Mouse (Mus musculus) hindbrain, embryonic 14.5 days (tissue): ENCODE results near the gene Ptch1. TPM values are rescaled to one million over a fixed set of nuclear protein-coding genes. Genes with fewer than 3 reads are reported as not detected.

Experiments
- ATAC-seq: fragments of 200-750 bp; cut with Nextera tagmentation; 2 replicates; pipeline ENCODE4 v1.8.0; 2017; ENCODE audit warnings: moderate number of reproducible peaks, mild to moderate bottlenecking, moderate TSS enrichment, moderate library complexity; ENCODE audit not compliant: low FRiP score
- DNase-seq: peaks from one replicate; pipeline ENCODE4 v3.0.0-alpha.2; 2015; ENCODE audit warnings: low spot score
- H3K27ac ChIP-seq: fragments of 300-500 bp; sonication (generic); 2 replicates; pipeline ENCODE4 v1.5.1; 2014; ENCODE audit warnings: mild to moderate bottlenecking, moderate library complexity
- H3K27me3 ChIP-seq: fragments of 300-500 bp; sonication (generic); 2 replicates; pipeline ENCODE4 v1.6.1; 2014; ENCODE audit warnings: mild to moderate bottlenecking, low read length, mixed read lengths; ENCODE audit not compliant: control insufficient read depth, insufficient read depth
- H3K36me3 ChIP-seq: fragments of 300-500 bp; sonication (generic); replicated peaks from 2 replicates; pipeline ENCODE4 v1.6.1; 2014; ENCODE audit not compliant: control insufficient read depth, insufficient read depth
- H3K4me1 ChIP-seq: fragments of 300-500 bp; sonication (generic); replicated peaks from 2 replicates; pipeline ENCODE4 v1.6.1; 2014; ENCODE audit warnings: antibody characterized with exemption, low read length, mixed read lengths; ENCODE audit not compliant: control insufficient read depth, insufficient read depth
- H3K4me2 ChIP-seq: fragments of 300-500 bp; sonication (generic); replicated peaks from 2 replicates; pipeline ENCODE4 v1.6.1; 2014; ENCODE audit warnings: mild to moderate bottlenecking, moderate library complexity
- H3K4me3 ChIP-seq: fragments of 300-500 bp; sonication (generic); replicated peaks from 2 replicates; pipeline ENCODE4 v1.5.1; 2014; ENCODE audit warnings: mild to moderate bottlenecking, low read length
- H3K9ac ChIP-seq: fragments of 300-500 bp; sonication (generic); 2 replicates; pipeline ENCODE4 v1.6.1; 2014
- H3K9me3 ChIP-seq: fragments of 300-500 bp; sonication (generic); 2 replicates; pipeline ENCODE4 v1.6.1; 2016; ENCODE audit warnings: low read length; ENCODE audit not compliant: control insufficient read depth
- WGBS: fragments of 180-500 bp; shearing (Covaris S2); extraction: QIAGEN DNeasy Blood & Tissue Kit; methylation state at CpG from one replicate; pipeline ENCODE4 v1.1.7; 2014; 5-methylcytosine and 5-hydroxymethylcytosine counted together
- polyA plus RNA-seq: library from polyadenylated mRNA; unstranded; fragments of >200 nt; fragmentation: Nextera tagmentation; extraction: Ambion mirVana; gene quantifications from 2 replicates; pipeline ENCODE4 v1.2.1, GENCODE M21; 2014

The Ptch1 gene
- polyA plus RNA-seq: 22.7 and 24.2 TPM in 2 replicates

DNA sequence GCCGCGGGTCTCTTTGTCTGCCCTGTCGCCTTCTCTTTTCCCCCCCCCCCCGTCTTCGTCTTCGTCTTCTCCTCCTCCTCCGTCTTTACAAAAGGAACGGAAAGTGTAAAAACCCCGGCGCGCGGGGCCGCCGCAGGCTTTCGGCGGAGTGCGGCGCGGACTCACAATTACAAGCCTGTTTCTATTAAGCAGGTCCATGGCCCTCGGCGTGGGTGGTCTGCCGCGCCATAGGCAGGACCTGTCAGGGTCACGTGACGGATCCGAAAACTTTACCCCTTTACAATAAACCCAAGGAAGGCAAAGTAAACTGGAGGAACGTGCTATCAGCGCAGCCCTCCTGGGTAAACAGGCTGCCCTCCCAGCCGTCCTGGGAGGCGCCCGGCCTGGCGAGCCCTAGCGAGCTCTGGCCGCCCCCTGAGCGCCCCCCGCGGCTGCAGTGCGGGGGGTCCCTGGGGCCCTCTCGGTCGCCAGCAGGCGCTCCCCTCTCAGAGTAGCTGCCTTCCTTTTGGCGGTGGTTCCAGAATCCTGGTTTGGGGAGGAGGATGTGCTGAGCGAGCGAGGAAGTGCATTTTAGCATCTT lies at the start of gene Ptch1:
Gene Ptch1, minus strand, starts transcription at position 343 of the 580 bp plus-strand sequence.
- Histone ChIP-seq H3K27me3 (peaks cover 62% of the 10 kb centered on the region), H3K4me2 (peak within 1 kb of the TSS; percentile 73), H3K36me3 (no peaks in the 10 kb centered on the region), H3K9me3 (no peaks in the 10 kb centered on the region), H3K9ac (peak within 1 kb of the TSS; percentile 92), H3K27ac (peak within 1 kb of the TSS; percentile 88), H3K4me3 (peak within 1 kb of the TSS; percentile 75), H3K4me1 (peaks cover 39% of the 10 kb centered on the region; the same call in 1 of the 2 replicates)
- ATAC-seq (peak; percentile 68), DNase-seq (peak; percentile 66)
- under 1% methylated on average over 43 of the region's 44 CpGs for WGBS

GRCm38 (mm10) chr13:63621301-63621700 lies 47.9 kb upstream of the Ptch1 start:
- H3K27ac ChIP-seq: no peak overlapping the region
- no peaks in the 10 kb centered on the region for H3K36me3 ChIP-seq
- no peaks in the 10 kb centered on the region for H3K9me3 ChIP-seq
- no peaks in the 10 kb centered on the region; the same call in 1 of the 2 replicates for H3K27me3 ChIP-seq
- WGBS: 68% methylated on average over 3 of the region's 3 CpGs
- DNase-seq (no peak), ATAC-seq (no peak)
- no peak overlapping the region for H3K4me3 ChIP-seq
- no peak overlapping the region for H3K9ac ChIP-seq
- H3K4me1 ChIP-seq: no peaks in the 10 kb centered on the region
- no peak overlapping the region for H3K4me2 ChIP-seq

DNA sequence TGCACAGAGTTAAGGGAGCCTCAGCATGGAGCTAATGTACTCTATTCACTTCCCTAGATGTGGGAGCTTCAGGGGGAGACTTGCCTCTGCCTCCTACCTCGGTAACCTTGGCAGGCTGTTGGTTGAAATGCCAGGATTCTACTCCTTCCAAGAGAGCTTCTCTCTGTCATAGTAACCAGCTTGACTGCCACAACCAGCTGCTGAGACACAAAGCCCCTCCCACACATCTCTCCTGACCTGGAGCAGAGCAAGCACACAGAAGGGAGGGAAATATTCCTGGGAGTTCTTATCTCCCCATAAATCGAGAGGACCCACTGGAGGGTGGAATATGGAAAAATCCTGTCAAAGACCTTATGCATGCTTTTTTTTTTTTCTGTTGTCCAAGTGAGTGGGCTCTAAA lies 39.8 kb upstream of the Ptch1 start:
- Histone ChIP-seq H3K4me2 (no peak overlapping the region), H3K27me3 (no peaks in the 10 kb centered on the region), H3K36me3 (no peaks in the 10 kb centered on the region), H3K9ac (no peak overlapping the region), H3K4me1 (peaks cover 9% of the 10 kb centered on the region; the same call in 1 of the 2 replicates), H3K9me3 (no peaks in the 10 kb centered on the region), H3K4me3 (no peak overlapping the region), H3K27ac (no peak overlapping the region)
- no peak for ATAC-seq
- DNase-seq: no peak
- 69% methylated on average over 2 of the region's 2 CpGs for WGBS

DNA sequence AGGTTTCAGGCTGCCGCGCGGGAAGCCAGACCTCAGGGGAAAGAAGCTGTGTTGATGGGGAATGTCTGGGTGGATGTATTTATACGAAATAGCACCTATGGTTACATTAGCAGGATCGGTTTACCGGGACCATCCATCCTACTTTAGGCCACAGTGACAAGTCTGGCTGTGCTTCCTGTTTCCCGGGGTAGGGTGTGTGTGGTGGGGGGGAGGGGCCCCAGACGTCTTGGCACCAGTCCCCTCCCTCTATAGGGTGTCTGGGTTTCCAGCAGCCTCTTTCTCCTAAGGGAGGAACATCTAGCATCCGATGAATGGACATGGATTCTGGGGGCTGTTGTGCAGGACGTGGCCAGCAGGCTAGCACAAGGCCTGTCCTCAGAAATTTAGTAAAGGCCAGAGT lies 36.3 kb upstream of the Ptch1 start:
- H3K36me3 ChIP-seq: no peaks in the 10 kb centered on the region
- no peak overlapping the region for H3K9ac ChIP-seq
- H3K27me3 ChIP-seq: no peaks in the 10 kb centered on the region
- H3K4me2 ChIP-seq: no peak overlapping the region
- ATAC-seq (no peak), DNase-seq (no peak)
- WGBS: 35% methylated on average over 10 of the region's 10 CpGs
- H3K27ac ChIP-seq: no peak overlapping the region
- no peaks in the 10 kb centered on the region for H3K9me3 ChIP-seq
- no peak overlapping the region for H3K4me3 ChIP-seq
- peaks cover 9% of the 10 kb centered on the region; the same call in 1 of the 2 replicates for H3K4me1 ChIP-seq

DNA sequence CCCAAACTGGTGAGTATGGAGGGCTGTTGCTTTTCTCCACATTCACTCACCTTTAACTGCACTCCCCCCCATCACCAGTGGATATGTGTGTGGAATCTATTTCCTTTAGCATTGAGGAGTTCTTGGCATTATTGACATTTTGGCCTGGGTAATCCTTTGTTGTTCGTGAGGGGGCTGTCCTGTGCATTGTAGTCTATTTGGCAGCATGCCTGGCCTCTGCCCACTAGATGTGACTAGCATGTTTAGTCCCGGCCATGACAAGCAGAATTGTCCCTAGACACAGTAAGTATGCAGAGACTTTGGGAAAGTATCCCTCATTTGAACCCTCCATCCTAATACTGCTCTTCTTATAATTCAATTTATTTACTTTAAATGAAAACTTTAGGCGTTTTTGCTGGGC lies 24.2 kb upstream of the Ptch1 start:
- Histone ChIP-seq H3K9ac (no peak overlapping the region), H3K4me3 (no peak overlapping the region), H3K9me3 (no peaks in the 10 kb centered on the region), H3K4me1 (no peaks in the 10 kb centered on the region), H3K36me3 (no peaks in the 10 kb centered on the region), H3K27ac (no peak overlapping the region), H3K27me3 (no peaks in the 10 kb centered on the region), H3K4me2 (no peak overlapping the region)
- DNase-seq (peak; percentile 49), ATAC-seq (peak; percentile 65; the same call in 1 of the 2 replicates)
- WGBS: 45% methylated on average over 3 of the region's 3 CpGs

- H3K4me1 ChIP-seq: no peaks in the 10 kb centered on the region
- H3K36me3 ChIP-seq: no peaks in the 10 kb centered on the region
- ATAC-seq: no peak
- DNase-seq: no peak
- H3K27me3 ChIP-seq: no peaks in the 10 kb centered on the region
- H3K27ac ChIP-seq: no peak overlapping the region
- H3K4me3 ChIP-seq: no peak overlapping the region
- WGBS: 78% methylated on average over 7 of the region's 7 CpGs
- H3K9ac ChIP-seq: no peak overlapping the region
- no peak overlapping the region for H3K4me2 ChIP-seq
- H3K9me3 ChIP-seq: no peaks in the 10 kb centered on the region
Measured at GRCm38 (mm10) chr13:63595869-63596268, 22.5 kb upstream of the Ptch1 start.

- Histone ChIP-seq H3K9ac (no peak overlapping the region), H3K36me3 (no peaks in the 10 kb centered on the region)
Measured at GRCm38 (mm10) chr13:63593469-63594050, 20.2 kb upstream of the Ptch1 start.

DNA sequence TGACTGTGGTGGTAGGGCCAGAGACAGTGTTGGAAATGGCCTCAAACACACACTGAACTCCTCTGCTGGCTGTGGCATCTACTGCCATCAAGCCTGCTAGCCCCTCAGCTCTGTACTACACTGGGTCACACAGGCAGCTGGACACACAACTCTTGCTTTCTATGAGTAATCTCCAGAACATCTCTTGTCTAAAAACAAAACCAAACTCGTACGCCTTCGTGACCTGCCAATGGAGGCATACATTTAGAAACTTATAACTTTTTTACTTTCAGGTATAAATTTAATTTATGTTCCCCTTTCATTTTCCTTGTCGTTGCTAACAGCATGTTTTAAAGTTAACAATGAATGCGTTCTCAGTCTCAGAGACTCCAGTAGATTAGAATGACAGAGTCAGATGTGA lies 19.4 kb upstream of the Ptch1 start:
- 81% methylated on average over 5 of the region's 5 CpGs for WGBS
- DNase-seq: no peak
- H3K27me3 ChIP-seq: no peaks in the 10 kb centered on the region
- H3K9ac ChIP-seq: no peak overlapping the region
- H3K4me1 ChIP-seq: no peaks in the 10 kb centered on the region
- H3K36me3 ChIP-seq: no peaks in the 10 kb centered on the region
- H3K4me3 ChIP-seq: no peak overlapping the region
- no peak for ATAC-seq
- H3K27ac ChIP-seq: no peak overlapping the region
- H3K4me2 ChIP-seq: no peak overlapping the region
- H3K9me3 ChIP-seq: no peaks in the 10 kb centered on the region

More at GRCm38 (mm10) chr13:63593469-63594050, 20.2 kb upstream of the Ptch1 start:
- 49% methylated on average over 13 of the region's 13 CpGs for WGBS
- Histone ChIP-seq H3K27ac (no peak overlapping the region), H3K4me1 (no peaks in the 10 kb centered on the region), H3K9me3 (no peaks in the 10 kb centered on the region), H3K4me3 (no peak overlapping the region), H3K27me3 (no peaks in the 10 kb centered on the region), H3K4me2 (no peak overlapping the region)
- DNase-seq (no peak), ATAC-seq (no peak)

- no peak overlapping the region for H3K4me3 ChIP-seq
- H3K4me2 ChIP-seq: no peak overlapping the region
- H3K27me3 ChIP-seq: peaks cover 49% of the 10 kb centered on the region
- no peaks in the 10 kb centered on the region for H3K9me3 ChIP-seq
- no peak overlapping the region for H3K9ac ChIP-seq
- DNase-seq: no peak
- WGBS: 64% methylated on average over 4 of the region's 4 CpGs
- peaks cover 26% of the 10 kb centered on the region; the same call in 1 of the 2 replicates for H3K4me1 ChIP-seq
- no peaks in the 10 kb centered on the region for H3K36me3 ChIP-seq
- no peak overlapping the region for H3K27ac ChIP-seq
- ATAC-seq: no peak
Measured at GRCm38 (mm10) chr13:63574601-63575000, 1.2 kb upstream of the Ptch1 start.
